ENCODE assay signal across 8 mouse cellular contexts in the genomic region with DNA sequence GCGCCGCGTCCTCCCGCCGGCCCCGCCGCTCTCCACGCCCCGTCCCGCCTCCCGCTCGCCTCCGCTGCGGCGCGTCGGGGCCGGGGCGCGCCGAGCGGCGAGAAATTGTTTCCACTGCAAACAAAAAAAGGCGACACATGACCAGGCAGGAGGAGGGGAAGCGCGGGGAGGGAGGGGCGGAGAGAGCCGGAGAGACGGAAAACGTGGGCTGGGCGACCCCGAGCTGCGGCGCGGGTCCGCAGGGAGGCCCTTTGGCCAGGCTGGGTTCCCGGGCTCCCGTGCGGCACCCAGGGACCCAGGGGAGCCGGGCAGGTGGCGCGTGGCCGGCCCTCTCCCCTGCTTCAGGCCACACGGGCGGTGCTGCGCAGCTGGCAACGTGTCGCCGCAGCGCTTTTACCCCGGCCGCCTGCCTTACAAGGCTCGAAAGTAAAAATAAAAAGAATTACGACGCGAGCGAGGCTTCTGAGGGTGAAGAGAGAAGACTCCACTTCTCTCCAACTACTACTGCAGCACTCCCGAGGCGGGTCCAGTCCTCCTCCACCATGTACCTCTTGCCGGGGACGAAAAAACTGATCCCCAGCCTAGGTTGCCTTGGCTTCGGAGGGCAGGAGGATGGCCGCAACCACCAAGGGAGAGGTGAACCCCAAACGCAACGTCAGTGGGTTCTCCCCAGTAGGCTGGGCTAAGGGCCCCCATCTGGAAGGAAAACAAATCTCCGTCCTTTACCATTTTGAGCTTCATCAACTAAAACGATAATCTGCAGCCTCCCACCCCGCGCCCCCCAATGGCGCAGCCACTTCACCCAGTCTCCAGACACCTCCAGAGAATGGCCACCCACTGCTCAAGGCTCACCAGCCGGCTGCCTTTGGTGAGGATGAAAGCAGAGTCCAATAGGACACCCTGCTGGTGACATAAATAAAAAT.
DNase-seq lines count a peak whose midpoint lies in the region; ATAC-seq and TF ChIP-seq lines count a peak whose summit lies in the region.

No protein-coding gene starts in this region.

- ATAC-seq in activated CD4-positive, CD25-positive, alpha-beta regulatory T cell, adult 4 months, result peak; percentile 51
- ATAC-seq in megakaryocyte progenitor cell, adult 5-6 weeks (replicated peaks; ENCODE audit: poor library complexity), result peak; percentile 60

- TF ChIP-seq POLR2A in cortical plate, adult 2 months (IDR thresholded peaks at IDR 0.05; ENCODE audit: extremely low read depth, insufficient read depth, low read length), result no peak

- intact Hi-C loops in left cerebral cortex, postnatal 10 days (cut with DNase I), result loop anchor here (5.0 to 10.0 kb wide), 3 partner anchors 169 to 442 kb away; partner anchors contain the start of gene Foxn3

- no peaks in the 10 kb centered on the region for H3K4me1 ChIP-seq in cortical plate, adult 2 months (ENCODE audit: control insufficient read depth, insufficient read depth, low read length)

- DNase-seq in gastrocnemius, postnatal 10 days, result peak; percentile 83
- DNase-seq in induced T-regulatory cell, adult 2 months (ENCODE audit: low read depth), result peak; percentile 86
- DNase-seq in left cerebral cortex, postnatal 10 days (ENCODE audit: extremely low spot score in 1 of 2, low spot score in 2 of 2), result peak; percentile 67 to 92
- peak; percentile 89 for DNase-seq in right cerebral cortex, postnatal 10 days (ENCODE audit: low spot score in 2 of 2)
- peak; percentile 90 for DNase-seq in urinary bladder, postnatal 14 days (ENCODE audit: low spot score)

- TF ChIP-seq CTCF in cortical plate, adult 2 months (IDR thresholded peaks at IDR 0.05; ENCODE audit: extremely low read depth, insufficient read depth, low read length), result 0 out of 2 replicates have a peak, but pooled peaks have one; percentile 27

- H3K27ac ChIP-seq in cortical plate, adult 2 months (ENCODE audit: insufficient read depth, low read length), result peak overlapping the region; percentile 89

- H3K4me3 ChIP-seq in cortical plate, adult 2 months (ENCODE audit: insufficient read depth, low read length), result peak overlapping the region; percentile 58

Comparison
In these comparisons a context has a peak if more than half of its experiments do, and no peak if none do; other contexts are left out.
1. Peak in every context shown above with its lines: DNase-seq, ATAC-seq, H3K4me3 ChIP-seq and H3K27ac ChIP-seq.